In genomic region chr11:117848985-117849671, GRCm38 (mm10) we compare ENCODE assay signal across 8 mouse cellular contexts. TPM values are rescaled to one million over a fixed set of nuclear protein-coding genes. Genes with fewer than 3 reads are reported as not detected.
DNase-seq lines count a peak whose midpoint lies in the region; ATAC-seq and TF ChIP-seq lines count a peak whose summit lies in the region.

Birc5 (plus strand) TSS chr11:117849251.

- peak; percentile 96 for ATAC-seq in heart, embryonic 12.5 days (ENCODE audit: insufficient number of reproducible peaks, low FRiP score)
- ATAC-seq in kidney, postnatal 0 days (replicated peaks; ENCODE audit: low FRiP score, low read depth) = peak; percentile 90
- ATAC-seq in monocyte, adult 5-6 weeks (replicated peaks; ENCODE audit: insufficient number of reproducible peaks, low FRiP score, low TSS enrichment, poor library complexity, severe bottlenecking) = peak; percentile 87

- H3K9ac ChIP-seq in heart, embryonic 12.5 days = peak within 1 kb of the TSS; percentile 85
- peak within 1 kb of the TSS; percentile 70 for H3K9ac ChIP-seq in kidney, postnatal 0 days (ENCODE audit: low read depth, low read length)
- peak within 1 kb of the TSS; percentile 86 for H3K9ac ChIP-seq in liver, adult 2 months (ENCODE audit: low read depth, low read length)

- peak within 1 kb of the TSS; percentile 86 for H3K4me2 ChIP-seq in heart, embryonic 12.5 days
- peak within 1 kb of the TSS; percentile 78 for H3K4me2 ChIP-seq in kidney, postnatal 0 days (ENCODE audit: low read length)

- peaks cover 6% of the 10 kb centered on the region; the same call in 1 of the 2 replicates for H3K79me2 ChIP-seq in liver, adult 2 months (ENCODE audit: control insufficient read depth, insufficient read depth, low read length)

- peak within 1 kb of the TSS; percentile 97 for H3K27ac ChIP-seq in heart, embryonic 12.5 days (ENCODE audit: poor library complexity, severe bottlenecking)
- H3K27ac ChIP-seq in kidney, postnatal 0 days = peak within 1 kb of the TSS; percentile 94
- H3K27ac ChIP-seq in liver, adult 2 months (replicated peaks; ENCODE audit: insufficient read depth, low read depth, low read length) = peak within 1 kb of the TSS; percentile 80

- DNase-seq in CD4-positive, CD25-positive, alpha-beta regulatory T cell, adult 2 months (ENCODE audit: low read depth, low spot score) = peak; percentile 99
- DNase-seq in brain, embryonic 18.5 days (ENCODE audit: low read depth, low spot score) = peak; percentile 90
- DNase-seq in kidney, postnatal 0 days (ENCODE audit: low spot score) = peak; percentile 98
- DNase-seq in liver, adult 2 months (ENCODE audit: extremely low read depth, low read depth, low spot score) = peak; percentile 77
- DNase-seq in spleen, postnatal 36 days (ENCODE audit: low spot score in 2 of 2) = peak; percentile 97 to 98

- TF ChIP-seq CTCF in kidney, postnatal 0 days (IDR thresholded peaks at IDR 0.05; ENCODE audit: low read depth) = no peak
- no peak for TF ChIP-seq CTCF in liver, adult 2 months (IDR thresholded peaks at IDR 0.05; ENCODE audit: low read depth, low read length)

- peak; percentile 98 for TF ChIP-seq POLR2A in liver, adult 2 months (IDR thresholded peaks at IDR 0.05; ENCODE audit: extremely low read depth, insufficient read depth, low read length)

- H3K4me3 ChIP-seq in erythroblast, embryonic 14.5 days (replicated peaks) = peak within 1 kb of the TSS; percentile 89
- peak within 1 kb of the TSS; percentile 74 for H3K4me3 ChIP-seq in heart, embryonic 12.5 days
- peak within 1 kb of the TSS; percentile 49 for H3K4me3 ChIP-seq in kidney, postnatal 0 days (replicated peaks; ENCODE audit: low read depth, low read length)
- peak within 1 kb of the TSS; percentile 66 for H3K4me3 ChIP-seq in liver, adult 2 months (ENCODE audit: insufficient read depth, low read depth, low read length)

- under 1% methylated on average over 51 of the region's 51 CpGs for WGBS in heart, embryonic 12.5 days
- WGBS in kidney, postnatal 0 days = under 1% methylated on average over 51 of the region's 51 CpGs
- under 1% methylated on average over 50 of the region's 51 CpGs for WGBS in liver, adult 2 months

- H3K27me3 ChIP-seq in erythroblast, embryonic 14.5 days (ENCODE audit: control insufficient read depth) = no peaks in the 10 kb centered on the region; the same call in 1 of the 2 replicates
- H3K27me3 ChIP-seq in heart, embryonic 12.5 days (replicated peaks) = no peaks in the 10 kb centered on the region
- no peaks in the 10 kb centered on the region for H3K27me3 ChIP-seq in kidney, postnatal 0 days (ENCODE audit: insufficient read depth, low read length)
- H3K27me3 ChIP-seq in liver, adult 2 months (ENCODE audit: control insufficient read depth, insufficient read depth, low read length) = no peaks in the 10 kb centered on the region

- H3K36me3 ChIP-seq in erythroblast, embryonic 14.5 days (ENCODE audit: control insufficient read depth) = peaks cover 46% of the 10 kb centered on the region
- peaks cover 30% of the 10 kb centered on the region for H3K36me3 ChIP-seq in heart, embryonic 12.5 days
- 0 out of 2 replicates have a peak, but pooled peaks cover 3% of the 10 kb centered on the region for H3K36me3 ChIP-seq in kidney, postnatal 0 days (ENCODE audit: insufficient read depth, low read length)
- H3K36me3 ChIP-seq in liver, adult 2 months (ENCODE audit: control insufficient read depth, insufficient read depth, low read length) = no peaks in the 10 kb centered on the region

- no peaks in the 10 kb centered on the region for H3K9me3 ChIP-seq in erythroblast, embryonic 14.5 days (ENCODE audit: control insufficient read depth, low read length)
- H3K9me3 ChIP-seq in heart, embryonic 12.5 days (replicated peaks) = no peaks in the 10 kb centered on the region
- H3K9me3 ChIP-seq in kidney, postnatal 0 days (replicated peaks; ENCODE audit: low read length) = no peaks in the 10 kb centered on the region

- peaks cover 61% of the 10 kb centered on the region for H3K4me1 ChIP-seq in erythroblast, embryonic 14.5 days (ENCODE audit: control insufficient read depth)
- peaks cover 27% of the 10 kb centered on the region for H3K4me1 ChIP-seq in heart, embryonic 12.5 days (replicated peaks)
- H3K4me1 ChIP-seq in kidney, postnatal 0 days (replicated peaks; ENCODE audit: insufficient read depth, low read length) = peaks cover 7% of the 10 kb centered on the region; the same call in 1 of the 2 replicates
- H3K4me1 ChIP-seq in liver, adult 2 months (ENCODE audit: control insufficient read depth, insufficient read depth, low read length) = peaks cover 19% of the 10 kb centered on the region

RNA-seq across cellular contexts. Expression of gene Birc5, which starts in this region (rescaled TPM):
- 47.2 and 54.9 TPM in 2 replicates for polyA plus RNA-seq in erythroblast, embryonic 14.5 days (2012)
- 250 and 252 TPM in 2 replicates for polyA plus RNA-seq in heart, embryonic 12.5 days (2016; fragmentation: Nextera tagmentation; extraction: Ambion mirVana)
- 145 and 155 TPM in 2 replicates for polyA plus RNA-seq in kidney, postnatal 0 days (2015; fragmentation: Nextera tagmentation; extraction: Ambion mirVana)
- 0.65 and 2.0 TPM in 2 replicates for total RNA-seq in liver, adult 2 months (2014; rRNA removed)
- 0.82 and 0.92 TPM in 2 replicates for polyA plus RNA-seq in liver, adult 2 months (2012; rRNA removed)
- 2.5 to 3.4 TPM (median 2.7 TPM) in 3 replicates for total RNA-seq in monocyte, adult 5-6 weeks (2017)

Comparison
In these comparisons a context has a peak if more than half of its experiments do, and no peak if none do; other contexts are left out.
1. Peak in every context shown above with its lines: DNase-seq, ATAC-seq, H3K4me3 ChIP-seq and H3K27ac ChIP-seq.
2. RNA of gene Birc5 (polyA plus RNA-seq): 250 to 252 TPM in heart, embryonic 12.5 days, 145 to 155 TPM in kidney, postnatal 0 days and 47.2 to 54.9 TPM in erythroblast, embryonic 14.5 days; 0.82 to 0.92 TPM in liver, adult 2 months; every median in the first group is over 10 times any median in the second.